Mouse (Mus musculus) frontal cortex, adult 2 months (tissue): ENCODE results near the gene Thoc3. TPM values are rescaled to one million over a fixed set of nuclear protein-coding genes. Genes with fewer than 3 reads are reported as not detected.

Experiments
- DNase-seq, 2 experiments: peaks; one replicate each; pipeline ENCODE4 v3.0.0; 2022; ENCODE audit warnings: low spot score in 1 of 2; ENCODE audit errors: extremely low spot score in 1 of 2
- polyA plus RNA-seq: library from polyadenylated mRNA; depleted of rRNA; stranded (reverse); fragments of >200 nt; gene quantifications from 2 replicates; pipeline ENCODE4 v1.2.3, GENCODE M21; 2012

Gene Thoc3
- polyA plus RNA-seq, 1 experiment, result 25.0 TPM

- DNase-seq, result peak; percentile 65 to 95
Observed at GRCm38 (mm10) chr13:54446686-54447495, 21.8 kb downstream of the Thoc3 start.

- peak in 1 of 2 experiments; percentile 39 for DNase-seq
Observed at GRCm38 (mm10) chr13:54443693-54444092, 25.0 kb downstream of the Thoc3 start.

GRCm38 (mm10) chr13:54439912-54440311, 28.7 kb downstream of the Thoc3 start:
- no peak for DNase-seq

- no peak for DNase-seq
Observed at GRCm38 (mm10) chr13:54438814-54439213, 29.8 kb downstream of the Thoc3 start.

GRCm38 (mm10) chr13:54437083-54437482, 31.6 kb downstream of the Thoc3 start:
- DNase-seq, result no peak

DNA sequence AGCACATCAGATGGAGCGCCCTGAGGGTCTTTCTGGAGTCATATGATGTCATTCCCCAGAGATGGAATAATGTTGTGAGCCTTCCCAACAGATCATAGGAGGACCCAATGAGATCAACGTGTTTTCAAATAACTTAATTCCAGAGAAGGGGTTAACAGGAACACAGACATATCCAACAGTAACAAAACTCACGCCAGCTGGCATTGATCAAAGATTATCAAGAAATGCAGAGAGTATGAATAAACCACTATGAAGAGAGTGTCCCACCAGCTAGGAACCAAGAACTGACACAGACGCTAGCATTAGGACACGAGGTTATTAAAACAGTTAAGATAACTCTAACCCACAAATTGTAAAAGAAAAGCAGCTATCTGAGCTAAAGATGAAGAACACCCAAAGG, 32.0 kb downstream of the Thoc3 start:
- no peak for DNase-seq

DNA sequence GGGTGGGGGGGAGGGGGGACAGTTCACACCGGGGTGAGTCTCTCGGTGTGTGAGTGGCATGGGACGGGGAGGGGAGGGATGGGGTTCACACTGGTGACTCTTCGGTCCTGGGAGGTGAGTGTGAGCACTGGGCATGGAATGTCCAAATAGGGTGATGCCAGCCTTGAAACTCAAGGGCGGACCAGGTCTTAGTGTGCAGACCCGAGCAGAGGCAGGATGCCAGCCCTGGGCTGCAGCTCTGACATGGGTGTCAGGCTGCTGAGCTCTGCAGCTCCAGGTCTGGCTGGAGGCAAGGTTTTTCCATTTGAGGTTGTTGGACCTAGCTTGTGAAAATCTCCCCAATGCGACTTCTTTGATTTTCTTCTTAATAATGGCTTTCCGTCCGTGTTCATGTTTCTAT, 37.5 kb downstream of the Thoc3 start:
- no peak for DNase-seq

GRCm38 (mm10) chr13:54430051-54430450, 38.6 kb downstream of the Thoc3 start:
- DNase-seq, result no peak

DNA sequence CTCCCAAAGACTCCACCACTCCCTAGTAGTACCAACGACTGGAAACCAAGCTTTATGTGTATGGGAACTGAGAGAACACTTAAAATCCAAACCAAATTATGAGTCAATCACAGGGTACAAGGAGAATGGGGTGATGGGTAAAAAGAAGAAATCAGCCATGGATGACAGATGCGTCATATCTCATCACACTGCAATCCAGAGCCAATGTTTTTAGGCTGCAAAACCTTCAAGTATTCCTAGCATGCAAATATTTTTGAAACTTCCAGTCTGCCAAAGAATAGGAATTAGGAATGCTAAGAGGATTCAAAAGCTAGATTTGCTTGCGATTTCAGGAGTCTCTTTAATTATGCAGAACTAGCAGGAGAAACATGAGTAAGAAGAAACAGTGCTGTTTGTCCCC, 39.9 kb downstream of the Thoc3 start:
- DNase-seq, result peak in 1 of 2 experiments; percentile 14

DNA sequence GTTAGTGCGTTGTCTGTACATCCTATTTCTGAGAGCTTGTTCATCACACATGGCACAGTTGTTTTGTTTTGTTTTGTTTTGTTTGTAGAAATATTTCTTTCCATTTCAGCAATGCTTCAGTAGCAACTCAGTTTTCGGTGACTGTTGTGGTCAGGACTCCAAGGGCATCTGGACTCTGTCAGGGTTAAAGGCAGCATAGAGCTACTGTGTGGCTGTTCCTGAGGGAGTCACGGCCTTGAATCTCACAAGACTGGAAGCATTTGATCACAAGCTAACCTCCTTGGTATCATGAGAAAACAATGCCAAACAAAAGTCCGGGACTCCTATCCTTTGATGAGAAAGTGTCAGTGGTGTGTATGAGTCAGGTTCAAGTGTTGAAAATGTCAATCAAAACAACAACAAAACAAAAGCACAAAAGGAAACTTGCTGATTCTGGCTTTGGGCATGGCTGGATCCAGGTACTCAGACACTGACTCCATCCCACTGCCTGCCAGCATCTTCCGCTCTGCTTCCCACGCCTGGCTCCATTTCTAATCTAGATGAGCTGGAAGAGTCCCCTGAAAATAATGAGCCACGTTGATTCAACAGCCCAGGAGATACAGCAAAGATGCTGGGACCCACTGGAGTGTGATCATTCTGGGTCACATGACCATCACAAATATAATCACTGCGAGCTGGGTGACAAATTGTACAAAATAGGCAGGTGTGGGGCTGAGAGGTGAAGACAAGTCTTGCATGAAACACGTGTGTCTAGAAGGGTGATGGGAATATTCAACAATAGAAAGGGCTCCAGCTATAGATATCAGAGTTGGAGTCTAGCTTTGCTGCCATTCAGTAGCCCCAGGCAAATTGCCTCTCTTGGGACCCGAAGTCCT, 41.6 kb downstream of the Thoc3 start:
- DNase-seq, result no peak

GRCm38 (mm10) chr13:54425269-54425668, 43.4 kb downstream of the Thoc3 start:
- no peak for DNase-seq

DNA sequence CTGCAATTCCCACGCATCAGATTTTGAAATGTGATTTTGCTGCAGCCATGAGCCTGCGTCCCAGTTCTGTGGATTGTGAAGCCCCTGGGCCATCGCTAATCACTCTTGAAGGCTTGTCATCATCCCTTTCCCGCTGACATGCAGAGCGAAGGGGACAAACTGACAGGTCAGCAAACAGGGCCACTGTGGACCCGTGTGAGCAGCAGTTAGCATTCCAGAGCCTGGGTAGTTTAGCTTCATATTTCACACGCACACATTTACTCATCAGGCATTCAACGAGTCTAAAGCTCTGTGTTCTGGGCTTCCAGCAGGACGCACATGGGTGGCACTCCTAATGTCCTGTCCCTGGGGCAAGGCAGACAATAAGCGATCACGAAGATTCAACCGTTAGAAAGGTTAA, 48.4 kb downstream of the Thoc3 start:
- DNase-seq, result no peak

- peak in 1 of 2 experiments; percentile 25 for DNase-seq
Observed at GRCm38 (mm10) chr13:54418781-54419327, 49.8 kb downstream of the Thoc3 start.

DNA sequence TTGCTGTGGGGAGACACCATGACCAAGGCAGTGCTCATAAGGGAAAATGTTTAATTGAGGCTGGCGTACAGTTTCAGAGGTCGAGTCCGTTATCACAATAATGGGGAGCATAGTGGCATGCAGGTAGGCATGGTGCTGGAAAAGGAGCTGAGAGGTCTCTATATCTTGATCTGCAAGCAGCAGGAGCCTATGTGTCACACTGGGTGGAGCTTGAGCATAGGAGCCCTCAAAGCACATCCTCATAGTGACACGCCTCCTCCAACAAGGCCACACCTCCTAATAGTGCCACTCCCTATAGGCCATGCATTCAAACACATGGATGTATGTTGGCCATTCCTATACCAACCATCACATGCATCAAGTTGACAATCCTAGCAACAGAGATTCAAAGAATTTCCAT, 53.6 kb downstream of the Thoc3 start:
- no peak for DNase-seq

GRCm38 (mm10) chr13:54412721-54413120, 55.9 kb downstream of the Thoc3 start:
- no peak for DNase-seq

DNA sequence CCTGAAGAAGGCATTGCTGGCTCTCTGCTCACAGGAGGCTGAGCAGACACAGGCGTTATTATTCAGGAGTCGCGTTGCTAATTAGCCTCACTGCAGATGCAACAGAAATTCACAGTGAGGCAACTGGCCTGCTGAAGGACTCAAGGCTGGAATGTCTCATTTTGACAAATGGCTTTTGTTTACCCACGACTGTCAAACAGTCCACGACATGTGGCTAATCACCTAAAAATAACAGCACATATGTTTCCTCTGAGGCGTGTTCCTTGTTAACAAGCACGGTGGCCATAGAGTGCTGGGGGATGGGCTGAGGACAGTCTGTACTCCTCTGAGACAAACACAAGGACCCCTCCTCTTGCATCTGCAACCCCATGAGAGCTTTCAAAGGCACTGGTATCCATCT, 56.4 kb downstream of the Thoc3 start:
- DNase-seq, result no peak

- no peak for DNase-seq
Observed at GRCm38 (mm10) chr13:54411656-54412055, 57.0 kb downstream of the Thoc3 start.
